Mouse (Mus musculus) liver, embryonic 14.5 days (tissue): Measurements from ENCODE around the gene Ets1.

ENCODE experiments used
- CTCF ChIP-seq: IDR thresholded peaks from 2 replicates; pipeline ENCODE4 v1.5.1; 2016; ENCODE audit warnings: antibody characterized with exemption, low read depth, control low read depth
- EP300 ChIP-seq: IDR thresholded peaks from 2 replicates; pipeline ENCODE4 v1.6.1; 2016; ENCODE audit warnings: antibody characterized with exemption, low read depth

GRCm38 (mm10) chr9:32724131-32724825 lies 88.3 kb downstream of the Ets1 start:
- TF ChIP-seq EP300 (no peak), CTCF (no peak)
